Mouse (Mus musculus): Measurements from ENCODE around the gene Tubb1. TPM values are rescaled to one million over a fixed set of nuclear protein-coding genes. Genes with fewer than 3 reads are reported as not detected.

Gene Tubb1
- polyA plus RNA-seq, 1 experiment from 2014 or later = 4.3 TPM

- H3K27me3 ChIP-seq = no peaks in the 10 kb centered on the region
- H3K9ac ChIP-seq (replicated peaks) = no peak overlapping the region
- peaks cover 15% of the 10 kb centered on the region; the same call in 1 of the 2 replicates for H3K4me1 ChIP-seq (replicated peaks)
- no peak overlapping the region for H3K4me2 ChIP-seq
- no peak overlapping the region for H3K4me3 ChIP-seq (replicated peaks)
- no peak for ATAC-seq (ENCODE audit: insufficient number of reproducible peaks, insufficient read depth, low FRiP score, low TSS enrichment, low read depth)
- H3K36me3 ChIP-seq = no peaks in the 10 kb centered on the region
- 92% methylated on average over 7 of the region's 7 CpGs for WGBS
- no peak overlapping the region for H3K27ac ChIP-seq
- no peaks in the 10 kb centered on the region for H3K9me3 ChIP-seq
These were observed 6.1 kb upstream of the Tubb1 start for GRCm38 (mm10) chr2:174444359-174444758.

GRCm38 (mm10) chr2:174445018-174445417 is 5.5 kb upstream of the Tubb1 start:
- H3K4me2 ChIP-seq = no peak overlapping the region
- 81% methylated on average over 6 of the region's 6 CpGs for WGBS
- H3K9me3 ChIP-seq = no peaks in the 10 kb centered on the region
- ATAC-seq (ENCODE audit: insufficient number of reproducible peaks, insufficient read depth, low FRiP score, low TSS enrichment, low read depth) = no peak
- H3K4me1 ChIP-seq (replicated peaks) = peaks cover 14% of the 10 kb centered on the region; the same call in 1 of the 2 replicates
- H3K36me3 ChIP-seq = no peaks in the 10 kb centered on the region
- H3K9ac ChIP-seq (replicated peaks) = no peak overlapping the region
- H3K27ac ChIP-seq = no peak overlapping the region
- H3K27me3 ChIP-seq = no peaks in the 10 kb centered on the region
- no peak overlapping the region for H3K4me3 ChIP-seq (replicated peaks)

- Histone ChIP-seq H3K4me2 (no peak overlapping the region), H3K9me3 (no peaks in the 10 kb centered on the region), H3K9ac (replicated peaks) (no peak overlapping the region), H3K4me1 (replicated peaks) (peaks cover 14% of the 10 kb centered on the region; the same call in 1 of the 2 replicates), H3K27ac (peak overlapping the region; percentile 66; the same call in 1 of the 2 replicates), H3K36me3 (no peaks in the 10 kb centered on the region), H3K4me3 (replicated peaks) (no peak overlapping the region), H3K27me3 (no peaks in the 10 kb centered on the region)
- 39% methylated on average over 7 of the region's 7 CpGs for WGBS
- ATAC-seq (ENCODE audit: insufficient number of reproducible peaks, insufficient read depth, low FRiP score, low TSS enrichment, low read depth) = no peak
These were observed 4.0 kb upstream of the Tubb1 start for GRCm38 (mm10) chr2:174446492-174446891.

- H3K4me2 ChIP-seq = no peak overlapping the region
- H3K27ac ChIP-seq = peak overlapping the region; percentile 66; the same call in 1 of the 2 replicates
- no peak overlapping the region for H3K9ac ChIP-seq (replicated peaks)
- H3K27me3 ChIP-seq = no peaks in the 10 kb centered on the region
- WGBS = 46% methylated on average over 8 of the region's 8 CpGs
- H3K9me3 ChIP-seq = no peaks in the 10 kb centered on the region
- no peaks in the 10 kb centered on the region for H3K36me3 ChIP-seq
- peaks cover 14% of the 10 kb centered on the region; the same call in 1 of the 2 replicates for H3K4me1 ChIP-seq (replicated peaks)
- no peak for ATAC-seq (ENCODE audit: insufficient number of reproducible peaks, insufficient read depth, low FRiP score, low TSS enrichment, low read depth)
- H3K4me3 ChIP-seq (replicated peaks) = no peak overlapping the region
These were observed 3.6 kb upstream of the Tubb1 start for GRCm38 (mm10) chr2:174446905-174447304.

- no peaks in the 10 kb centered on the region for H3K36me3 ChIP-seq
- no peaks in the 10 kb centered on the region for H3K9me3 ChIP-seq
- H3K27ac ChIP-seq = no peak overlapping the region
- 86% methylated on average over 4 of the region's 4 CpGs for WGBS
- H3K4me1 ChIP-seq (replicated peaks) = peaks cover 10% of the 10 kb centered on the region; the same call in 1 of the 2 replicates
- ATAC-seq (ENCODE audit: insufficient number of reproducible peaks, insufficient read depth, low FRiP score, low TSS enrichment, low read depth) = no peak
- no peaks in the 10 kb centered on the region for H3K27me3 ChIP-seq
- H3K4me2 ChIP-seq = no peak overlapping the region
- H3K9ac ChIP-seq (replicated peaks) = no peak overlapping the region
- no peak overlapping the region for H3K4me3 ChIP-seq (replicated peaks)
These were observed 2.1 kb upstream of the Tubb1 start for GRCm38 (mm10) chr2:174448405-174448804.

DNA sequence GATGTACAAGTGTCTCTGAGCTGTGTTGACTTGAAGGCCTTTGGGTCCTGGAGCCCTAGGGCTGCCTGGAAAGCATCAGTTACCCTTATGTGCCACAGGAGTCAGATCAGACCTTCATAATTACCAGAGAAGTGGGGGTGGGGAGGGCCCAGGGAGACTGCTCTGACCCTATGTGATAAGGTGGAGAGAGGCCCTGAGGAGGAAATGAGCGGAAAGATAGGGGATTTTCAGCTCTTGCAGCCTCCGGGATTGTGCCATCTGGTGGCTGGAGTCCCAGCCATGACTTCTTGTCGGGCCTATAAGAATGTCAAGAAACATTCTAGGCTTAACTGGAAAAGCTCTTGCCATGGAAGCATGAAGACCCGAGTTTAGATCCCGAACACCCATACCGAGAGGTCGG is 3.2 kb downstream of the Tubb1 start:
- Histone ChIP-seq H3K9me3 (no peaks in the 10 kb centered on the region), H3K9ac (replicated peaks) (no peak overlapping the region), H3K36me3 (no peaks in the 10 kb centered on the region), H3K4me2 (no peak overlapping the region), H3K4me1 (replicated peaks) (no peaks in the 10 kb centered on the region), H3K27ac (no peak overlapping the region), H3K4me3 (replicated peaks) (no peak overlapping the region), H3K27me3 (no peaks in the 10 kb centered on the region)
- WGBS = 75% methylated on average over 7 of the region's 7 CpGs
- ATAC-seq (ENCODE audit: insufficient number of reproducible peaks, insufficient read depth, low FRiP score, low TSS enrichment, low read depth) = no peak

GRCm38 (mm10) chr2:174459365-174459764 is 8.9 kb downstream of the Tubb1 start:
- no peak overlapping the region for H3K4me2 ChIP-seq
- H3K4me1 ChIP-seq (replicated peaks) = peaks cover 12% of the 10 kb centered on the region; the same call in 1 of the 2 replicates
- no peak for ATAC-seq (ENCODE audit: insufficient number of reproducible peaks, insufficient read depth, low FRiP score, low TSS enrichment, low read depth)
- no peak overlapping the region for H3K9ac ChIP-seq (replicated peaks)
- peaks cover 26% of the 10 kb centered on the region for H3K36me3 ChIP-seq
- 74% methylated on average over 2 of the region's 2 CpGs for WGBS
- no peaks in the 10 kb centered on the region for H3K9me3 ChIP-seq
- no peaks in the 10 kb centered on the region for H3K27me3 ChIP-seq
- no peak overlapping the region for H3K27ac ChIP-seq
- no peak overlapping the region for H3K4me3 ChIP-seq (replicated peaks)

- H3K36me3 ChIP-seq = peaks cover 60% of the 10 kb centered on the region
- peak overlapping the region; percentile 81 for H3K4me3 ChIP-seq (replicated peaks)
- H3K4me1 ChIP-seq (replicated peaks) = peaks cover 12% of the 10 kb centered on the region; the same call in 1 of the 2 replicates
- H3K9ac ChIP-seq (replicated peaks) = peak overlapping the region; percentile 71
- WGBS = 45% methylated on average over 10 of the region's 10 CpGs
- ATAC-seq (ENCODE audit: insufficient number of reproducible peaks, insufficient read depth, low FRiP score, low TSS enrichment, low read depth) = peak; percentile 26; the same call in 1 of the 2 replicates
- H3K9me3 ChIP-seq = no peaks in the 10 kb centered on the region
- H3K27ac ChIP-seq = peak overlapping the region; percentile 75
- peak overlapping the region; percentile 97 for H3K4me2 ChIP-seq
- no peaks in the 10 kb centered on the region for H3K27me3 ChIP-seq
These were observed 12.9 kb downstream of the Tubb1 start for GRCm38 (mm10) chr2:174463370-174463769.

GRCm38 (mm10) chr2:174463789-174464523 is 13.5 kb downstream of the Tubb1 start, which contains the start of gene Atp5e:
Gene Atp5e, minus strand, starts transcription at chr2:174464105.
- Histone ChIP-seq H3K4me2 (peak within 1 kb of the TSS; percentile 97), H3K4me1 (replicated peaks) (peaks cover 12% of the 10 kb centered on the region; the same call in 1 of the 2 replicates), H3K36me3 (peaks cover 65% of the 10 kb centered on the region), H3K9me3 (no peaks in the 10 kb centered on the region), H3K4me3 (replicated peaks) (peak within 1 kb of the TSS; percentile 81), H3K27me3 (no peaks in the 10 kb centered on the region), H3K27ac (peak within 1 kb of the TSS; percentile 75), H3K9ac (replicated peaks) (peak within 1 kb of the TSS; percentile 71)
- WGBS = 3% methylated on average over 48 of the region's 48 CpGs
- ATAC-seq (ENCODE audit: insufficient number of reproducible peaks, insufficient read depth, low FRiP score, low TSS enrichment, low read depth) = peak; percentile 98

DNA sequence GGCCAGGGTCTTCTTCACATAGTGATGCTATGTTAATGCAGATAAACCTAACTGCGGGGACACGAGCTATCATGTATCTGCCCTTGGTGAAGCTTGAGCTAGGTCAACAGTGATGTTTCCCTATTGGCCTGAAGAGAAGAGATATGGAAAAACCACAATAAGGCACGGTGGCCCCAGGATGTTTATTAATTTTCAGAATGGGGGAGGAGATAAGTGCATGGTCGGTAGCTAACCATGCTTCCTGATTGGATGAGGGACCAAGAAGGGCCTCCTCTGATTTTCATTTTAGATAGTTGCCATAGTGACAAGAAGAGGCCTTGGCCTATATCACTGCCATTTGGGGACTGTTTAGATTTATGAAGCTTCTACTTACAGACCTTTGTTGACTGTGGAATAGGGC is 19.8 kb downstream of the Tubb1 start:
- Histone ChIP-seq H3K4me3 (replicated peaks) (no peak overlapping the region), H3K27ac (no peak overlapping the region), H3K27me3 (no peaks in the 10 kb centered on the region), H3K36me3 (peaks cover 56% of the 10 kb centered on the region), H3K9ac (replicated peaks) (no peak overlapping the region), H3K4me2 (no peak overlapping the region), H3K9me3 (no peaks in the 10 kb centered on the region), H3K4me1 (replicated peaks) (0 out of 2 replicates have a peak, but pooled peaks cover 13% of the 10 kb centered on the region)
- no peak for ATAC-seq (ENCODE audit: insufficient number of reproducible peaks, insufficient read depth, low FRiP score, low TSS enrichment, low read depth)
- WGBS = 92% methylated on average over 4 of the region's 4 CpGs

DNA sequence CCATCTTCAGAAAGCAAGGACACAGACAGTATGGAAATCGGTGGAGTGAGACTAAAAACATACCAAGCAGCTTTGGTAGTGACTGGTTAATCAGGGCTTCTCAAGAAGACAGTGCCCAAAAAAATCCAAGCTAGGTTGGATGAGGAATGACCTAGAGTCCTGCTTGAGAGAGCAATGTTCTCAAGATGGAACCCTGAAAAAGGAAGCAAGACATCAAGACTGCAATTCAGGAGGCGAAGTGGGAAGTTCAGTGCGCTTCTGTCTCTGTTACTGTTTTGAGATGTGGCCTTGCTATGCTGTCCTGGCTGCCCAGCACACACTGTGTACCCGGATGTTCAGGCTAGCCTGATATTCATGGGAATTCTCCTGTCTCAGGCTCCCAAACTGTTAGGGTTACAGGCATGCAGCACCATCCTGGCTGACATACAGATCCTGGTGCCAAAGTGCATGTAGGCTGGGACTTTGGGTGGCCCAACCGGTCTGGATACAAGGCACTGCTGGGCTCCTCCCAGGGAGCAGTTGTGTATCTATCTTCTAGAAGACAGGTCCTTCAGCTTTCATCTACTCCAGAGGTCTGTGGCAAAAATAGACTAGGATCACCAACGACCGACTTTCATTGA is 20.4 kb downstream of the Tubb1 start:
- ATAC-seq (ENCODE audit: insufficient number of reproducible peaks, insufficient read depth, low FRiP score, low TSS enrichment, low read depth) = no peak
- WGBS = 96% methylated on average over 7 of the region's 7 CpGs
- Histone ChIP-seq H3K27me3 (no peaks in the 10 kb centered on the region), H3K4me3 (replicated peaks) (no peak overlapping the region), H3K9ac (replicated peaks) (no peak overlapping the region), H3K27ac (no peak overlapping the region), H3K36me3 (peaks cover 50% of the 10 kb centered on the region), H3K4me1 (replicated peaks) (0 out of 2 replicates have a peak, but pooled peaks cover 13% of the 10 kb centered on the region), H3K4me2 (no peak overlapping the region), H3K9me3 (no peaks in the 10 kb centered on the region)
